Mouse (Mus musculus) left cerebral cortex, adult 8-10 months (tissue): ENCODE measurements at regions not wholly inside any gene's neighbourhood (a gene's known extent, or its start where the extent isn't known, plus 50 kb on each side); places are given as distances from the start of the nearest gene placed in this dataset.

Experiments used
- DNase-seq, 2 experiments: peaks; one replicate each; pipeline ENCODE4 v3.0.0; 2022; ENCODE audit warnings: low spot score in 2 of 2

GRCm38 (mm10) chr16:27138384-27138783 is 146.9 kb upstream of the Gmnc start:
- no peak for DNase-seq

GRCm38 (mm10) chr16:27138987-27139386 is 147.5 kb upstream of the Gmnc start:
- DNase-seq, result no peak

GRCm38 (mm10) chr16:27140037-27140436 is 148.6 kb upstream of the Gmnc start:
- DNase-seq, result peak in 1 of 2 experiments; percentile 46

- DNase-seq, result peak in 1 of 2 experiments; percentile 36
Observed at GRCm38 (mm10) chr16:27155805-27156204, 151.5 kb upstream of the Ostn start.

GRCm38 (mm10) chr16:27195650-27196049 is 111.6 kb upstream of the Ostn start:
- DNase-seq, result no peak
